Comparison of ENCODE assay signal across 8 mouse cellular contexts in genomic region chr12:76254725-76255498, GRCm38 (mm10). TPM values are rescaled to one million over a fixed set of nuclear protein-coding genes. Genes with fewer than 3 reads are reported as not detected.
A peak's percentile ranks its signal among the peaks of the same experiment; 100 is the strongest.
DNase-seq lines count a peak whose midpoint lies in the region; ATAC-seq and TF ChIP-seq lines count a peak whose summit lies in the region.

Mthfd1 (plus strand) TSS chr12:76255298.

- H3K36me3 ChIP-seq in C2C12 (ENCODE audit: control insufficient read depth, insufficient read depth) (peaks cover 14% of the 10 kb centered on the region), myocyte (ENCODE audit: control insufficient read depth, insufficient read depth) (no peaks in the 10 kb centered on the region)
- no peaks in the 10 kb centered on the region for H3K36me3 ChIP-seq in erythroblast, embryonic 14.5 days (ENCODE audit: control insufficient read depth)
- no peaks in the 10 kb centered on the region for H3K36me3 ChIP-seq in heart, embryonic 11.5 days (ENCODE audit: control insufficient read depth, insufficient read depth, low read length)
- H3K36me3 ChIP-seq in kidney, embryonic 16.5 days (ENCODE audit: insufficient read depth, low read length): no peaks in the 10 kb centered on the region
- H3K36me3 ChIP-seq in liver, adult 2 months (ENCODE audit: control insufficient read depth, insufficient read depth, low read length): no peaks in the 10 kb centered on the region
- no peaks in the 10 kb centered on the region for H3K36me3 ChIP-seq in splenic B cell, adult 2 months (ENCODE audit: control insufficient read depth, insufficient read depth, low read length, poor library complexity, severe bottlenecking)

- peak; percentile 99 for DNase-seq in brain, embryonic 14.5 days (ENCODE audit: low read depth)
- peak; percentile 94 for DNase-seq in liver, adult 2 months (ENCODE audit: extremely low read depth, low read depth, low spot score)
- peak; percentile 96 for DNase-seq in splenic B cell, adult 2 months (ENCODE audit: low read depth, low spot score)

- H3K4me3 ChIP-seq in C2C12 (ENCODE audit: insufficient read depth, poor library complexity, severe bottlenecking): peak within 1 kb of the TSS; percentile 92
- H3K4me3 ChIP-seq in erythroblast, embryonic 14.5 days (replicated peaks): peak within 1 kb of the TSS; percentile 71
- H3K4me3 ChIP-seq in heart, embryonic 11.5 days (ENCODE audit: low read depth, low read length): peak within 1 kb of the TSS; percentile 68
- H3K4me3 ChIP-seq in kidney, embryonic 16.5 days (ENCODE audit: low read length): peak within 1 kb of the TSS; percentile 78
- peak within 1 kb of the TSS; percentile 67 for H3K4me3 ChIP-seq in liver, adult 2 months (ENCODE audit: insufficient read depth, low read depth, low read length)
- peak within 1 kb of the TSS; percentile 95 for H3K4me3 ChIP-seq in myocyte

- H3K9me3 ChIP-seq in erythroblast, embryonic 14.5 days (ENCODE audit: control insufficient read depth, low read length): no peaks in the 10 kb centered on the region
- H3K9me3 ChIP-seq in heart, embryonic 11.5 days (replicated peaks; ENCODE audit: control insufficient read depth, low read length): no peaks in the 10 kb centered on the region
- no peaks in the 10 kb centered on the region for H3K9me3 ChIP-seq in kidney, embryonic 16.5 days (ENCODE audit: low read length)

- H3K4me1 ChIP-seq in erythroblast, embryonic 14.5 days (ENCODE audit: control insufficient read depth): peaks cover 44% of the 10 kb centered on the region
- peaks cover 6% of the 10 kb centered on the region for H3K4me1 ChIP-seq in heart, embryonic 11.5 days (ENCODE audit: control insufficient read depth, insufficient read depth, low read length)
- H3K4me1 ChIP-seq in kidney, embryonic 16.5 days (ENCODE audit: insufficient read depth, low read length): 0 out of 2 replicates have a peak, but pooled peaks cover 3% of the 10 kb centered on the region
- H3K4me1 ChIP-seq in liver, adult 2 months (ENCODE audit: control insufficient read depth, insufficient read depth, low read length): peaks cover 14% of the 10 kb centered on the region; the same call in 1 of the 2 replicates

- H3K27me3 ChIP-seq in C2C12 (ENCODE audit: control insufficient read depth, insufficient read depth, insufficient read length) (no peaks in the 10 kb centered on the region), myocyte (ENCODE audit: control insufficient read depth, insufficient read depth, insufficient read length) (no peaks in the 10 kb centered on the region)
- H3K27me3 ChIP-seq in erythroblast, embryonic 14.5 days (ENCODE audit: control insufficient read depth): no peaks in the 10 kb centered on the region
- H3K27me3 ChIP-seq in heart, embryonic 11.5 days (ENCODE audit: control insufficient read depth, insufficient read depth, low read length): no peaks in the 10 kb centered on the region
- no peaks in the 10 kb centered on the region for H3K27me3 ChIP-seq in kidney, embryonic 16.5 days (ENCODE audit: insufficient read depth, low read length)
- H3K27me3 ChIP-seq in liver, adult 2 months (ENCODE audit: control insufficient read depth, insufficient read depth, low read length): no peaks in the 10 kb centered on the region
- H3K27me3 ChIP-seq in splenic B cell, adult 2 months (ENCODE audit: control insufficient read depth, insufficient read depth, low read length, poor library complexity, severe bottlenecking): no peaks in the 10 kb centered on the region

- H3ac ChIP-seq in C2C12 (ENCODE audit: control insufficient read depth, insufficient read length, low read depth) (peak within 1 kb of the TSS; percentile 86), myocyte (ENCODE audit: control insufficient read depth, insufficient read length) (peak within 1 kb of the TSS; percentile 39)

- 0 out of 2 replicates have a peak, but pooled peaks have one; percentile 6 for TF ChIP-seq POLR2A in brain, embryonic 14.5 days (IDR thresholded peaks at IDR 0.05; ENCODE audit: borderline replicate concordance, extremely low read depth, insufficient read depth, insufficient read length, poor library complexity, severe bottlenecking)
- 0 out of 2 replicates have a peak, but pooled peaks have one; percentile 63 for TF ChIP-seq POLR2A in liver, adult 2 months (IDR thresholded peaks at IDR 0.05; ENCODE audit: extremely low read depth, insufficient read depth, low read length)
- peak; percentile 46 for TF ChIP-seq POLR2A in myocyte (IDR thresholded peaks at IDR 0.05; ENCODE audit: insufficient read length, low read depth)

- H3K79me2 ChIP-seq in C2C12 (ENCODE audit: control insufficient read depth, insufficient read depth) (peaks cover 48% of the 10 kb centered on the region), myocyte (ENCODE audit: control insufficient read depth, insufficient read depth) (peaks cover 42% of the 10 kb centered on the region)
- H3K79me2 ChIP-seq in liver, adult 2 months (ENCODE audit: control insufficient read depth, insufficient read depth, low read length): peaks cover 9% of the 10 kb centered on the region; the same call in 1 of the 2 replicates

- ATAC-seq in heart, embryonic 11.5 days (replicated peaks; ENCODE audit: insufficient number of reproducible peaks, low FRiP score, low TSS enrichment): peak; percentile 98
- ATAC-seq in kidney, embryonic 16.5 days (ENCODE audit: low FRiP score, low TSS enrichment): peak; percentile 99

- H3K27ac ChIP-seq in heart, embryonic 11.5 days (ENCODE audit: low read depth, low read length): peak within 1 kb of the TSS; percentile 80
- peak within 1 kb of the TSS; percentile 91 for H3K27ac ChIP-seq in kidney, embryonic 16.5 days (ENCODE audit: low read length)
- H3K27ac ChIP-seq in liver, adult 2 months (replicated peaks; ENCODE audit: insufficient read depth, low read depth, low read length): peak within 1 kb of the TSS; percentile 100

- H3K79me3 ChIP-seq in C2C12 (ENCODE audit: low read depth): peaks cover 45% of the 10 kb centered on the region

- TF ChIP-seq CTCF in C2C12 (IDR thresholded peaks at IDR 0.05; ENCODE audit: control insufficient read depth, insufficient read depth, insufficient read length): no peak
- no peak for TF ChIP-seq CTCF in brain, embryonic 14.5 days (IDR thresholded peaks at IDR 0.05; ENCODE audit: borderline replicate concordance, extremely low read depth, insufficient read depth, insufficient read length)
- no peak for TF ChIP-seq CTCF in liver, adult 2 months (IDR thresholded peaks at IDR 0.05; ENCODE audit: low read depth, low read length)

- 2% methylated on average over 43 of the region's 43 CpGs for WGBS in heart, embryonic 11.5 days (ENCODE audit: insufficient replicate concordance)
- 1% methylated on average over 43 of the region's 43 CpGs for WGBS in kidney, embryonic 16.5 days
- 1% methylated on average over 43 of the region's 43 CpGs for WGBS in liver, adult 2 months

- H3K9ac ChIP-seq in heart, embryonic 11.5 days (ENCODE audit: low read depth, low read length): peak within 1 kb of the TSS; percentile 85
- peak within 1 kb of the TSS; percentile 81 for H3K9ac ChIP-seq in kidney, embryonic 16.5 days (replicated peaks; ENCODE audit: low read length)
- H3K9ac ChIP-seq in liver, adult 2 months (ENCODE audit: low read depth, low read length): peak within 1 kb of the TSS; percentile 74

- H3K4me2 ChIP-seq in heart, embryonic 11.5 days: peak within 1 kb of the TSS; percentile 96
- H3K4me2 ChIP-seq in kidney, embryonic 16.5 days (replicated peaks; ENCODE audit: low read depth, low read length): peak within 1 kb of the TSS; percentile 96
- H3K4me2 ChIP-seq in myocyte (ENCODE audit: low read depth): peak within 1 kb of the TSS; percentile 96

TF ChIP-seq in C2C12, 6 proteins besides CTCF, POLR2A, EP300 and RAD21:
- TF ChIP-seq FOSL1 (IDR thresholded peaks at IDR 0.05; ENCODE audit: insufficient read depth, low read length, poor library complexity, severe bottlenecking) (no peak), CEBPB (IDR thresholded peaks at IDR 0.05; ENCODE audit: low read depth) (no peak), MAX (IDR thresholded peaks at IDR 0.05) (peak; percentile 97), MYOG (IDR thresholded peaks at IDR 0.05; ENCODE audit: control insufficient read depth, extremely low read depth, insufficient read length) (no peak), USF1 (IDR thresholded peaks at IDR 0.05; ENCODE audit: low read depth) (peak; percentile 72)
TF ChIP-seq in C2C12: peak in this region for 2.

TF ChIP-seq in myocyte, 11 proteins besides CTCF, POLR2A, EP300 and RAD21:
- TF ChIP-seq POLR2AphosphoS2 (IDR thresholded peaks at IDR 0.05; ENCODE audit: insufficient read length, low read depth) (peak; percentile 49), USF1 (IDR thresholded peaks at IDR 0.05; ENCODE audit: low read depth) (peak; percentile 78), TCF3 (IDR thresholded peaks at IDR 0.05; ENCODE audit: insufficient read length, low read depth) (no peak), CEBPB (IDR thresholded peaks at IDR 0.05; ENCODE audit: insufficient read depth, poor library complexity, severe bottlenecking) (no peak), MYOD1 (IDR thresholded peaks at IDR 0.05; ENCODE audit: control insufficient read depth in 1 of 3, insufficient read length in 2 of 3, low read depth in 2 of 3) (no peak), MAX (IDR thresholded peaks at IDR 0.05; ENCODE audit: low read depth) (peak; percentile 59), REST (IDR thresholded peaks at IDR 0.05; ENCODE audit: insufficient read depth, insufficient read length) (no peak), MYOG (IDR thresholded peaks at IDR 0.05; ENCODE audit: control insufficient read depth in 1 of 3, insufficient read depth in 1 of 3, insufficient read length in 2 of 3, low read depth in 2 of 3) (no peak), E2F4 (IDR thresholded peaks at IDR 0.05; ENCODE audit: insufficient read depth) (peak; percentile 72), SRF (IDR thresholded peaks at IDR 0.05; ENCODE audit: control insufficient read depth, insufficient read length, low read depth) (no peak), TCF12 (IDR thresholded peaks at IDR 0.05; ENCODE audit: insufficient read depth, poor library complexity, severe bottlenecking) (no peak)

RNA-seq across cellular contexts. Expression of gene Mthfd1, which starts in this region (rescaled TPM):
- 80.9 TPM for polyA plus RNA-seq in C2C12 (2012; fragmentation: generic; extraction: Trizol)
- polyA plus RNA-seq in brain, embryonic 14.5 days (2012; rRNA removed): 27.9 and 30.9 TPM in 2 replicates
- 5.1 and 6.5 TPM in 2 replicates for polyA plus RNA-seq in erythroblast, embryonic 14.5 days (2012)
- 44.5 and 48.6 TPM in 2 replicates for polyA plus RNA-seq in heart, embryonic 11.5 days (2014; fragmentation: Nextera tagmentation; extraction: Ambion mirVana)
- 119 and 127 TPM in 2 replicates for polyA plus RNA-seq in kidney, embryonic 16.5 days (2015; fragmentation: Nextera tagmentation; extraction: Ambion mirVana)
- 188 and 211 TPM in 2 replicates for total RNA-seq in liver, adult 2 months (2014; rRNA removed)
- 112 and 121 TPM in 2 replicates for polyA plus RNA-seq in liver, adult 2 months (2012; rRNA removed)
- polyA plus RNA-seq in myocyte (2012; fragmentation: generic; extraction: Trizol): 31.8 TPM

Comparison
In these comparisons a context has a peak if more than half of its experiments do, and no peak if none do; other contexts are left out.
1. Peak in every context shown above with its lines: DNase-seq, ATAC-seq, H3K4me3 ChIP-seq and H3K27ac ChIP-seq.
2. POLR2A ChIP-seq: peak in every context shown above with its lines; median percentile 63 in liver, adult 2 months; 46 in myocyte; 6 in brain, embryonic 14.5 days.